Mouse (Mus musculus) stomach, embryonic 15.5 days (tissue): ENCODE measurements around the gene Tanc1. TPM values are rescaled to one million over a fixed set of nuclear protein-coding genes. Genes with fewer than 3 reads are reported as not detected.

Experiments
- ATAC-seq: fragments of 200-750 bp; cut with Nextera tagmentation; 2 replicates; pipeline ENCODE4 v1.8.0; 2017; ENCODE audit warnings: low read depth, moderate number of reproducible peaks, moderate TSS enrichment; ENCODE audit not compliant: insufficient read depth, low FRiP score
- H3K27ac ChIP-seq: fragments of 300-500 bp; sonication (generic); 2 replicates; pipeline ENCODE4 v1.5.1; 2015; ENCODE audit warnings: mild to moderate bottlenecking, inconsistent platforms
- H3K27me3 ChIP-seq: fragments of 300-500 bp; sonication (generic); replicated peaks from 2 replicates; pipeline ENCODE4 v1.6.1; 2015; ENCODE audit warnings: inconsistent platforms
- H3K36me3 ChIP-seq: fragments of 300-500 bp; sonication (generic); 2 replicates; pipeline ENCODE4 v1.6.1; 2015; ENCODE audit warnings: inconsistent platforms
- H3K4me1 ChIP-seq: fragments of 300-500 bp; sonication (generic); 2 replicates; pipeline ENCODE4 v1.6.1; 2015; ENCODE audit warnings: inconsistent platforms
- H3K4me2 ChIP-seq: fragments of 300-500 bp; sonication (generic); 2 replicates; pipeline ENCODE4 v1.6.1; 2015; ENCODE audit warnings: mild to moderate bottlenecking, inconsistent platforms
- H3K4me3 ChIP-seq: fragments of 300-500 bp; sonication (generic); replicated peaks from 2 replicates; pipeline ENCODE4 v1.5.1; 2015; ENCODE audit warnings: inconsistent platforms
- H3K9ac ChIP-seq: fragments of 300-500 bp; sonication (generic); 2 replicates; pipeline ENCODE4 v1.6.1; 2015; ENCODE audit warnings: inconsistent platforms
- H3K9me3 ChIP-seq: fragments of 300-500 bp; sonication (generic); 2 replicates; pipeline ENCODE4 v1.6.1; 2016; ENCODE audit warnings: inconsistent platforms
- WGBS: fragments of 180-500 bp; shearing (Covaris S2); methylation state at CpG from one replicate; pipeline ENCODE4 v1.1.7; 2015; 5-methylcytosine and 5-hydroxymethylcytosine counted together
- polyA plus RNA-seq: library from polyadenylated mRNA; unstranded; fragments of >200 nt; fragmentation: Nextera tagmentation; extraction: Ambion mirVana; gene quantifications from 2 replicates; pipeline ENCODE4 v1.2.1, GENCODE M21; 2015

Tanc1 gene
- polyA plus RNA-seq, 1 experiment from 2014 or later, result 28.1 TPM

DNA sequence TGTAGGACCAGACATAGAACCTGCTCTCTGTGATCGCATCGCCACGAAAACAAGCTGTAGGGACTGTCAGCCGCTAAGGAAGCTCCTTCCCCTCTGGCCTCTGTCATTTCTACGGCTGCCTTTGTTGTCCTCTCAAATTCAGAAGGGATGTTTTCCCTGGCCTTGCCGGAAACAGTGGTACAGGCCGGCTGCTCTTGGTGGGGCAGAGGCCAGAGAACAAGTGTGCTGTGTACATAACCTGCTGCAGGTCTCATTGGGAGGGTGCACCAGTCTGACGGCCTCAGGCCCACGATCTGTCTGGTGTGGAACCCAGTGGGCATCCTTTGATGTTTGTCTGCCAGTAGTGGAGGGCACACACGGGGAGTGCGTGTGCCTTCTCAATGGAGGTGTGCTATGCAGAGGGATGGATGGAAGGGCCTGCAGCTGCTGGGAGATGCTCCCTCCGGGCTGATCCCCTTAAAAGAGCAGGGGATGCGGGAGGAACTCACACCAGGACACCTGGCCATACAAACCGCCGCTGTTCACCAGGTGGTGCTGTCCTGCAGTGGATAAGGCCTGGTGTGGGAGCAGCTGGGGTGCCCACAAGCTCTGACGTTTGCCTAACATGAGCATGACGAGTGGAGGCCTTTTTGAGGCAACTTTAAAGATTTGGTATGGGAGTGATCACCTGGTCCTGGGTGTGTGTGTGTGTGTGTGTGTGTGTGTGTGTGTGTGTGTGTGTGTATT is 63.6 kb downstream of the Tanc1 start:
- no peak overlapping the region for H3K27ac ChIP-seq

DNA sequence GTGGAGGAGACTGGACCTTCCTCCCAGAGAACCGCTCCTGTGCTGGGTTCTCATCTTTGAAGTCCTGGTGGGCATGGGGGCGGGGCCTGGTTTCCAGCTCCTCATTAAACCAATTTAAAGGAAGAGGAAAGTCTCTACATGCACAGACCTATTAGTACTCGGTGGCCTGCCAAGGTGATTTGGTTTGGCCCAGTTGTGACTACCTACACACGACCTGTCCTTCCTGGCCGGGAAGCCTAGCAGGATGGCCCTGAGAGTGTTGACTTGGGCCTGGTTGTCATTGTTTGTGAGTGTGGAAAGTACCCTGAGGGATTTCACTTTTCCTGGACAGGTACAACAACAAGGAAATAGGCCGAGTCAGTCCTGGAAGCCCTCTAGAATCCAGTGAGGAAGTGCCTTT is 64.2 kb downstream of the Tanc1 start:
- H3K27ac ChIP-seq, result peak overlapping the region; percentile 63; the same call in 1 of the 2 replicates
- H3K27me3 ChIP-seq, result no peaks in the 10 kb centered on the region
- no peaks in the 10 kb centered on the region for H3K9me3 ChIP-seq
- ATAC-seq, result no peak
- no peaks in the 10 kb centered on the region for H3K36me3 ChIP-seq
- no peak overlapping the region for H3K4me2 ChIP-seq
- WGBS, result 67% methylated on average over 6 of the region's 6 CpGs
- H3K4me1 ChIP-seq, result peaks cover 49% of the 10 kb centered on the region
- no peak overlapping the region for H3K4me3 ChIP-seq
- H3K9ac ChIP-seq, result no peak overlapping the region

More for the DNA sequence above, 63.6 kb downstream of the Tanc1 start:
- 34% methylated on average over 17 of the region's 17 CpGs for WGBS
- Histone ChIP-seq H3K9me3 (no peaks in the 10 kb centered on the region), H3K36me3 (no peaks in the 10 kb centered on the region), H3K4me2 (no peak overlapping the region), H3K27me3 (no peaks in the 10 kb centered on the region), H3K4me3 (no peak overlapping the region), H3K9ac (no peak overlapping the region), H3K4me1 (peaks cover 53% of the 10 kb centered on the region)
- no peak for ATAC-seq

DNA sequence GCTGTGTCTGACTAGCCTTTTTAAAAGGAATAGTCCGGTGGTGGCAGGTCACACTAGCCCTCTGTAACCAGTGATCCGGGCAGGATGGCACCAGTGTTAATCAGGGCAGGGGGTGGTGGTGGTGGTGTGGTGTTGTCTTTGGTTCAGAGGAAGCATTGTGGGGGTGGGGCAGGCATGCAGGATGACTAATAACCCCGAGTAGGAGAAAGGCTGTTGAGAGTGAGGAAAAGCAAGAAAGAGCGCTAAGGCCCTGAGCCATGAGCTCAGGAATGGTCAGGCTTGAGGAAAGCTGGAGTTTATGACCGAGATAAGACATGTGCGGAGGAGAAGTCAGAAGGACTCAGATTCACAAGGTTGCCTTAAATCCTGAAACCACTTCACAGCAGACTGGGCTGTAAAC is 64.6 kb downstream of the Tanc1 start:
- ATAC-seq, result peak; percentile 51; the same call in 1 of the 2 replicates
- Histone ChIP-seq H3K4me3 (no peak overlapping the region), H3K4me1 (peaks cover 45% of the 10 kb centered on the region), H3K27me3 (no peaks in the 10 kb centered on the region), H3K27ac (peak overlapping the region; percentile 63; the same call in 1 of the 2 replicates), H3K36me3 (no peaks in the 10 kb centered on the region), H3K9ac (no peak overlapping the region), H3K9me3 (no peaks in the 10 kb centered on the region), H3K4me2 (no peak overlapping the region)
- 47% methylated on average over 6 of the region's 6 CpGs for WGBS

DNA sequence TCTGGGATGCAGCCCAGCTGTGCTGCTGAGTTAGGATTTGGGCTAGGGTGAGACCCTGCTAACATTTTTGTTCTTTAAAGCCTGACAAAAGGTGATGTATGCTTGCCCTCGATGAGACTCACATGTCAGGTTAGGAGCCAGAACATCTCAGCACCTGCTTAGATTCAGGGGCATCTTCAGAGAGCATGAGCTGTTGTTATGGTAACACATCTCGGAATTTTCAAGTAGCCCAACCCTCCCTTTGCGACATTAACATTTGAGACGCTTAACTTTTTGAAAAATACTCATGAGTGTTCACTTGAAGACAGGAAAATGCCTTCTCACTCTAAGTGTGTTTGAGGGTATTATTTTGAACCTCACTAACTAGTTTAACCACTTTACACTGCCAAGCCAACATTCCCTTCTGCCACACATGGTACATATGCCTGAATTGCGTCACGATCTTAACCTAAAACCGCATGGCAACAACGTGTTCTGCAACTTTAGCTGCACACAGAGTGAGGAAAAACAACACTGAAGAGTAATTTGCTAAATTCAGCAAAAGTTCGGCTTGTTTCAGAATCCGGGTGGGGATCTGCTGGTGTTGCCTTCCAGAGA is 67.7 kb downstream of the Tanc1 start:
- no peak overlapping the region for H3K27ac ChIP-seq

DNA sequence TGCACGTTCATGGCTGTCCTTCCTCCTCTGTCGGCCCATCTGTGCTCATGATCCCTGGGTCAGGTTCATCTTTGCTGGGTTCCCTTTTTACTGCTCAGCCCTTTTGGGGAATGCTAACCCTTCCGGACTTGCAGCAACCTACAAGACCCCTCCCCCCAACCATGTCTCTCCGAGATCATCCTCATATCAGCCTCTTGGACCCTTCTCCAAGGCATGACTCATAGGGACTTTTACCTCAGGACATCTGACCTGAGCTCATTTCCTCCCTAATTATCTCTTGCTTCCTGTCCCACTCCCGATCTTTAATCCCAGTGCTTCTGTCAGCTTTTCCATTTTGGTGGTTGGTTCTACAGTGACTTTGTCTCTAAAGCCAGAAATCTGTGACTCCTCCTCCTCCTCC is 68.9 kb downstream of the Tanc1 start:
- Histone ChIP-seq H3K4me2 (no peak overlapping the region), H3K9ac (no peak overlapping the region), H3K4me3 (no peak overlapping the region), H3K36me3 (no peaks in the 10 kb centered on the region), H3K4me1 (peaks cover 22% of the 10 kb centered on the region), H3K27me3 (no peaks in the 10 kb centered on the region), H3K9me3 (no peaks in the 10 kb centered on the region), H3K27ac (no peak overlapping the region)
- WGBS, result 73% methylated on average over 5 of the region's 5 CpGs
- ATAC-seq, result no peak

More for the DNA sequence above, 67.7 kb downstream of the Tanc1 start:
- 77% methylated on average over 10 of the region's 10 CpGs for WGBS
- H3K36me3 ChIP-seq, result no peaks in the 10 kb centered on the region
- peaks cover 26% of the 10 kb centered on the region; the same call in 1 of the 2 replicates for H3K4me1 ChIP-seq
- no peaks in the 10 kb centered on the region for H3K27me3 ChIP-seq
- ATAC-seq, result no peak
- no peak overlapping the region for H3K4me2 ChIP-seq
- no peak overlapping the region for H3K4me3 ChIP-seq
- no peaks in the 10 kb centered on the region for H3K9me3 ChIP-seq
- H3K9ac ChIP-seq, result no peak overlapping the region

DNA sequence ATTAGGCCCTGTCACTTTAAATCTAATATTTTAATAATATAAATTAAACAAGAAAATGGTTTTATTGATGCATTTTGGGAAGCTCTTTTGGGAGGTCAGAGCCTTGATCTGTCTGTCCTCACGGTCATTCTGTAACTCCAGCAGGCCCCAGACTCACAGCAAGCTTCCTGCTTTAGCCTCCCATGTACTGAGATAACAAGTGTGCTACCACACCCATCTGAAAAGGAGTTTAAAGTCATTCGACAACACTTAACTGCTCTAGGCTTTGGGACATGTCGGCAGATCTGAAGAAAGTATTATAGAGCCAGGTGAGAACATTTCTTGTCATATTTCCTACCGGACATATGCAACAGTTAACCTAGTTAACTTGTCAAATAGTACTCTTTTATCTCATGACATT is 69.3 kb downstream of the Tanc1 start:
- peaks cover 19% of the 10 kb centered on the region for H3K4me1 ChIP-seq
- no peak overlapping the region for H3K9ac ChIP-seq
- H3K36me3 ChIP-seq, result no peaks in the 10 kb centered on the region
- H3K4me2 ChIP-seq, result no peak overlapping the region
- H3K27ac ChIP-seq, result no peak overlapping the region
- H3K4me3 ChIP-seq, result no peak overlapping the region
- ATAC-seq, result no peak
- 76% methylated on average over 4 of the region's 4 CpGs for WGBS
- no peaks in the 10 kb centered on the region for H3K27me3 ChIP-seq
- no peaks in the 10 kb centered on the region for H3K9me3 ChIP-seq

DNA sequence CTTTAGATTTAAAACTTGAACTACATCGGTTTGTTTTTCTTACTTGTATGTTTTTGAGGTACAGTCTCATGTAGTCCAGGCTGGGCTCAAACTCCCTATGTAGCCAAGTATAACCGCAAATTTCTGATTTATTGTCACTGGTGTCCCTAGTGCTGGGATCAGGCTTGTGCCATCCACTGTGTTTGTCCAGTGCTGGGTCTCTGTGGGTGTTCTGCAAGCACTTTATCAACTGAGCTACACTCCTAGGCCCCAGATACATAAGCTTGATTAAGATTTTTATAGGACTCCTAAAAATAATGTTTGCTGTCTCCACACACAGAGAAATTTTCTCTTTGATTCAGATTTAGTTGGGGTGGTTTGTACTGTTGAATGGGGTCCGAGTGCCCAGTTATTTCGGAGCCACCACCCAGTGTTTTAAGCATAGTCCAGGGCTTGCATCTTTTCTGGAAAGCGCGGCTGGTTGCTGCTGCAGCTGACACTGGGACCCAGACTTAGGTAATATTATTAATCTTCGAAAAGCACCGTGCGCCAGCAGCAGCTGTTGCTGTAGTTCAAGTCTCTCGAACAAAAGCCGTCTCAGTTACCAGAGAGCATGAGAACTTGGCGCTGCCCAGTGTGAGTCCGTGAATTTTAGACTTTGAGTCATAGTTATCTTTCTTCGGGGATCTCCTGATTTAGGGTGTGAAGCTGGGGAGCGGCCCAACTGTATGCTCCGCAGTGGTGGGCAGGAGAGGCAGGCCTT is 73.2 kb downstream of the Tanc1 start:
- Histone ChIP-seq H3K4me2 (no peak overlapping the region), H3K9me3 (no peaks in the 10 kb centered on the region), H3K27me3 (no peaks in the 10 kb centered on the region), H3K27ac (no peak overlapping the region), H3K36me3 (no peaks in the 10 kb centered on the region), H3K4me1 (peaks cover 8% of the 10 kb centered on the region), H3K4me3 (no peak overlapping the region), H3K9ac (no peak overlapping the region)
- no peak for ATAC-seq
- 57% methylated on average over 16 of the region's 16 CpGs for WGBS

DNA sequence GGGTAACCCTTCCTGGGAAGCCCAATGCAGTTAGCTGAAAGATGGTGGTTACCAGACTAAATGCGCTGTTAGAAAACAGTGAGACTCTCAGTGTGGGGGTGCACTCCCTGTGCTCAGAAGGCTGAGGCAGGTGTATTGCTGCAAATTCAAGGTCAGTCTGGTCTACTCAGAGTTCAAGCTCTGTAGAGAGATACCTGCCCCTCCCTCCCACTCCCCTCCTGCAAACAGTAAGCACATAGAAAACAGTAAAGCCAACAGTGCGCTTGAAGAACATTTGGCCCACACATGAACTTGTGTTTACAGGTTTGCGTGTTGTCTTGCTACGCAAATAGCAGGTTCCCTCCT is 73.7 kb downstream of the Tanc1 start:
- Histone ChIP-seq H3K4me3 (no peak overlapping the region), H3K9ac (no peak overlapping the region), H3K4me2 (no peak overlapping the region), H3K27ac (no peak overlapping the region), H3K4me1 (peaks cover 8% of the 10 kb centered on the region), H3K9me3 (no peaks in the 10 kb centered on the region), H3K27me3 (no peaks in the 10 kb centered on the region), H3K36me3 (no peaks in the 10 kb centered on the region)
- WGBS, result 91% methylated on average over 4 of the region's 4 CpGs
- no peak for ATAC-seq

DNA sequence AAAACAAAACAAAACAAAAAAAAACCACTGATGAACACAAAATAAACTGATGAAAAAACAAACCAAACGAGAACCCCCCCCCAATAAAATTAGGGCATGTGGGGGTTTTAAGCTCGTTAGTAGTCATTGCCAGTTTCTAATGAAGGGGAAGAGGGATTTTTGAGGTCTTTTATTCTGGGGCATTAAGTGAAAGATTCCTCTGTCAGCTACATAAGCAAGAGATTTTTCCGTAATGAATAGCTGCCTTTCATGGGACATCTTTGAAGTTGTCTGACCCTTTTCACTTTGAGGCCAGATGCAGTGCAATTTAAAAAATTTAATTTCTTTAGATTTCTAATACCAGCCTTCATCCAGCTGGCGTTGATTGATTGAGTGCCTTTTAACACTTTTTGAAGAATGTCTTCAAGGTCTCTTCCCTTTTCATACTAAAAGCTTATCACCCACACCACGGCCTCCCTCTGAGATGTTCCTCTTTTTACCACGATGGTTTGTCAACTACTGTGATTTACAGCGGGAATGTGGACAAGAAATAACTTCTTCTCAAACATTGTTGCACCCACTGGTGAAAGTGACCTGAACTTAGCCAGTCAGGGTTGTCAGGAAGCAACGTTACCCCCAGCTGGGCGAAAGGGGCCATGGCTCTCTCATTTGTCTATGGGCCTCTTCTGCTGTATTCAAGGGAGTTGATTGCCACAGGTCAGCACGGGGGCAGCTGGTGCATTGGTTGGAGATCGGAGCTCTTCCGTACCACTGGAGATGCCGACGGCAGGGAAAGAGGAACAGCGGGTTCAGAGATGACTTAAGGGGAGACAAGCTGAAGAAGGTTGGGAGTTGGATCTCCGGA is 76.6 kb downstream of the Tanc1 start:
- H3K36me3 ChIP-seq, result no peaks in the 10 kb centered on the region
- no peaks in the 10 kb centered on the region for H3K9me3 ChIP-seq
- H3K4me2 ChIP-seq, result no peak overlapping the region
- peaks cover 16% of the 10 kb centered on the region for H3K4me1 ChIP-seq
- H3K27ac ChIP-seq, result no peak overlapping the region
- 59% methylated on average over 16 of the region's 16 CpGs for WGBS
- no peak overlapping the region for H3K9ac ChIP-seq
- H3K4me3 ChIP-seq, result no peak overlapping the region
- no peaks in the 10 kb centered on the region for H3K27me3 ChIP-seq
- ATAC-seq, result no peak

DNA sequence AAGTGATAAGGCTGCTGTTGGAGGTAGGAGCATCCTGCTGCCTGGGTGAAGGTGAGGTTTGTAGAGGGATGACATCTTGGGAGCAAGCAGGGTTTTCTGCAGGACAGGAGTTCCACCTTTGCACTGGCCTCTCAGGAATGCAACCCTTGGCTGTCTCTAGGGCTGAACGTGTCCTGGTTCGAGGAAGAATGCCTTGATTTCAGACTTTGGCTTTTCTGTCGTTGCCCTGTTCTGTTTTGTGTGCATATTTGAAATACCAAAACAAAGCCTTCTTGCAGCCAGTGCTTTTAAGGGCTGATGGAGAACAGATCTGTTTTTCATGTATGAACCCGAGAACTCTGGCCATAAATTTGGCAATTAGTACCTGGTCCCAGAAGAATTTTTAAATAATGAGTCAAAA is 79.3 kb downstream of the Tanc1 start:
- H3K4me1 ChIP-seq, result peaks cover 12% of the 10 kb centered on the region; the same call in 1 of the 2 replicates
- H3K4me3 ChIP-seq, result no peak overlapping the region
- no peak for ATAC-seq
- 24% methylated on average over 4 of the region's 4 CpGs for WGBS
- H3K9ac ChIP-seq, result no peak overlapping the region
- H3K4me2 ChIP-seq, result no peak overlapping the region
- H3K9me3 ChIP-seq, result no peaks in the 10 kb centered on the region
- no peak overlapping the region for H3K27ac ChIP-seq
- no peaks in the 10 kb centered on the region for H3K36me3 ChIP-seq
- no peaks in the 10 kb centered on the region for H3K27me3 ChIP-seq

DNA sequence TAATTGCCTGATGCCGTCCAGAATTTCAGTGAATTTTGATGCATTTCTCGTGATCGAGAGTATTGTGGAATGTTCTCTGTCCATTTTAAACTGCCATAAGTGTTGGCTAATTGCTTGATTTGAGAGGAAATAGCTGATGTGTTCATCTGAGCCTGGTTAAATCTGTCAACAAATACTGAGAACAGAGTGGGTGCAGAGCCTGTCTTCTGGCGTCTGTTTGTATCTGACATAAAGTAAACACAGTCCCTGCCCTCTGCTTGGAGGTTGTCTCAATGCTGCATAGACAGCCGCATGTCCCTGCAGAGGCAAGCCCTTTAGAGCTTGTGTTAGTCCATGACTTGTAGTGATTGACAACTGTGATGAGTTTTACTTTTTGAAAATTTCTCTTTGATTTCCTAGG is 81.6 kb downstream of the Tanc1 start:
- H3K4me3 ChIP-seq, result no peak overlapping the region
- H3K36me3 ChIP-seq, result no peaks in the 10 kb centered on the region
- H3K4me2 ChIP-seq, result no peak overlapping the region
- no peak overlapping the region for H3K9ac ChIP-seq
- H3K27me3 ChIP-seq, result no peaks in the 10 kb centered on the region
- ATAC-seq, result no peak
- WGBS, result 33% methylated on average over 5 of the region's 5 CpGs
- H3K4me1 ChIP-seq, result peaks cover 18% of the 10 kb centered on the region; the same call in 1 of the 2 replicates
- no peak overlapping the region for H3K27ac ChIP-seq
- no peaks in the 10 kb centered on the region for H3K9me3 ChIP-seq
